Mouse (Mus musculus) right cerebral cortex, postnatal 14 days (tissue): ENCODE measurements at regions not wholly inside any gene's neighbourhood (a gene's known extent, or its start where the extent isn't known, plus 50 kb on each side); places are given as distances from the start of the nearest gene placed in this dataset.

Experiments
- DNase-seq: peaks from one replicate; pipeline ENCODE4 v3.0.0; 2022

DNA sequence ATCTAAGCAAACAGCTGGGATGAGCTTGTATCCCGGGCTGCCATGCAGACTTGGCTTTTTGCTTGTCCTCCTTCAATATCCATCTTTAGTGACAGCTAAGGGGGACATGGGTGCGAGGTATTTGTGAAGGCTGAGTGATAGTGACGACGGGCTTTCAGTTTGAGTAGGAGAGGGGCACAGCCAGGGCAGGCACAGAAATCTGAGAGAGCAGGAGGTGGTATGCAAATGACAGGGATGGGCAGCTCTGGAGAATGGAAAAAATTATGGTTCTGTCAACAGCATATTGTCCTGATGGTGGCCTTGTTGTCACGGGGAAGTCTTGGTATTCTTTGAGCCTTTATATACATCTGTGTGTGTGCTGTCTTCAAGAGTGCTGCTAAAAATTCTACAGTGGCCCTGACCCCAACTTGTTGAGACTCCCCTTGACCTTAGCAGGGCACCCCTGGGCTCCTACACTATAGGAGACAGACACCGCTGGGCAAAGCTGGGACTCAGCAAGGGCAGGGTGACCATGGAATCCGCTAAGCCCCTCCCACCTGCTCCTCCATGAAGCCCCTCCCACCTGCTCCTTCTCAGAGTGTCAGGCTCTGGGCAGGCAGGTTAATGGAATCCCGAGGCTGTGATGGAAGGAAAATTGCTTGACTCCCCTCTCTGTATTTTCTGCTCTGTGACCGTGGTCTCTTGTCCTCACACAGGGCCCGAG is 156.1 kb downstream of the Matn1 start:
- no peak for DNase-seq

DNA sequence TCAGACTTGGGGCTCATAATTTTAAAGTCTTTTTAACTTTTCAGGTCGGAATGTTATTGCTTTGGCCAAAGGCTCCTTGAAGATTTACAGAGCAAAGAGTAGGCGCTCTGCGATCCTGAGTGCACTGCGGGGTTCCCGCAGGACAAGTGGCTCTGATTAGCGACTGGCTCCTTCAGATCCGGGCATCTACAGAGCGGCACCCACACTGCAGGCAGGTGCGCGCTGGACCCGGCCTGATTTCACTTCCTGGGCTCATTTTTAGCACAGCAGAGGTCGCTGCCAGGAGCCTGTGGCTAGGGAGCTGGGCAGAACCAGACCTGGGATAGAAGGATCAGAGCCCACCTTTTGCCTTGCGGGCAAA is 156.6 kb downstream of the Matn1 start:
- DNase-seq: no peak

DNA sequence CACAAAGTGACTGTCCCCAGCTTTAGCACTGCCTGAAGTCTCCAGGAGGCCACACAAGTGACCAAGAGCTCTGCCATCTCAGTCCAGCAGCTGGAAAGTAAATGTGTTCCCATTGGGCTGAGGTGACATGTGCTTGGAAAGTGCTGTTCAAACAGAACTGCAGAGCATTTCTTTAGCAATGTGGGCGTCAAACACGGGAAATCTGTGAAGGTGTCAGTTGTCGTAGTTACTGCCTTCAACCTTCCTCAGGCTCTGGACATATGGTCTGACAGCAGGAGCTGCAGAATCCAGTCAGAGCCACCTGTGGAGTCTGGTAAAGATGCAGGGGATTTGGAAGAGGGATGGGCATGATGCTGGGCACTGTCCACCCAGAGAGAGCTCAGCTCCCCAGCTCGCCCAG is 158.0 kb downstream of the Matn1 start:
- DNase-seq: peak; percentile 26

DNA sequence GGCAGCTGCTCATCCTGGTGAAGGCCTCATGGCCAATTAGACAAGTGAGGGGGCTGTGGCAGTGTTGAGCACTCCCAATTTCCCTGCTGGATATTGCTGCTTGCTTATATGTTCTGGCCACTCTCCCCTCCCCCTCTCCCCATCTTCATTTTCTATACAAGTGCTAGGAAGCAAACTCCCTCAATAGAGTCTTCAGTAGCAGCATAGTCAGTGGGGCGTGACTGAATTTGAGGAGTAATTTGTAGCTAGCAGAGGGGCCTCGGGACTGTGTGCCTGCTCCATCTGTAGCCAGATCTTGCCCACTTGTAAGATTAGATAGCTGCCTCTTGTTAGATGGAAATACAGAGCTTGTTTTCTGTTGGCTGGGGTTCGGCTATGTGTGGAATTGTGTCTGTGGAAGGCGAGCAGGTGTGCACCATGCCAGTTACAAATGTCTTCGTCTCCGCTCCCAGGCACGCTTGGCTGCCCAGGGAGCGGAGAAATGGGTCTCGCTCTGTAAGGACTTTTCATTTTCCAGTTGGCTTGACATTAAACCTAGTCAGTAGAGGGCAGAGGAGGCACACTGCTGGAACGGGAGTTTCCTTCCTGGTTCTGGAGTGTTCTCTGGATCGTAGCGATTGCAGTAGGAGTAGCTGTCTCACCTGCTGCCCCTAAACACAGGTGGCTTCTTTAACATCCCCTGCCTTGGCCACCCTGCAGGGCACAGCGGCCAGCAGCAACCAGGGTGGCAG is 163.1 kb downstream of the Matn1 start:
- DNase-seq: no peak

DNA sequence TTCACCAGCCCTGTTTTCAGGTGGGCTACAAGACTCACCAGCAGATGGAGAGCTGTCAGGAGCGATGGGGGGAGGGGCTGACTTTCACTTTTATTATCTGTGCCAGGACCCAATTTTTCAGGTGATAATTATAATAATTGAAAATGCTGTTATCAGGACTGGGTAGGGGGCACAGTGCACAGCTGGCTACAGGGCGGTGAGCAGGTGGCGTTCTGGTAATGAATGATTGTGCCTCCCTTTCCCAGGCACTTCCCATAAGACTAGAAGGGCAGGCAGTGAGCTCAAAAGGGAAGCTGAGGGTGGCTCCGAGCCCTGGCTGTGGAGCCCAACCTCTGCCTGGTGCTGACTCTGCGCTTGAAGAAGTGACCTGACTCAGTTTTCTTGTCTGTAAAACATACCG is 168.4 kb downstream of the Matn1 start:
- DNase-seq: no peak

DNA sequence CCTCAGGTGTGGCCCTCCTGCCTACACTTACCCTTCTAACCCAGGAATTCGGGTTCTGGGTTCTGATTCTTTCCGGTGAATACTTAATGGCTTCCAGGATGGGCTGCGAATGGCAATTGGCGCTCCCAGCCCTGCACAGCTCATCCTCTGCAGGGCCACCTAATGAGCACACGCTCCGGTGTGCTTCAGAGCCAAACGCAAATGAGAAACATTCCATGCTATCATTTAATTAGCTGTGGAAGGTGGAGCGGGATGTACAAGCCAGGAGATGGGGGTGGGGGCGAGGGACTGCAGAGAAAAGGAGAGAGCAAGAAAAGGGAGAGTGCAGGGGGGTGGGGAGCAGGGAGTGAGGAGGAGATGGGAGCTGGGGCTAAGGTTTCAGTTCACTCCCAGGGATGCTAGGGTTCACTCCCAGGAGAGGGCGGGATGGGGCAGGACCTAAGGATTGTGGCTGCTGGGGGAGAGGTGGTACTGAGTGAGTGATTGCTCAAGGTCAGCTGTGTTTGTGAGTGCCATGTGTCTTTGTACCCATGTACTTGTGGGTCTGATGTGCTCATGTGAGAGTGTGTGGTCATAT is 169.6 kb downstream of the Matn1 start:
- DNase-seq: no peak

DNA sequence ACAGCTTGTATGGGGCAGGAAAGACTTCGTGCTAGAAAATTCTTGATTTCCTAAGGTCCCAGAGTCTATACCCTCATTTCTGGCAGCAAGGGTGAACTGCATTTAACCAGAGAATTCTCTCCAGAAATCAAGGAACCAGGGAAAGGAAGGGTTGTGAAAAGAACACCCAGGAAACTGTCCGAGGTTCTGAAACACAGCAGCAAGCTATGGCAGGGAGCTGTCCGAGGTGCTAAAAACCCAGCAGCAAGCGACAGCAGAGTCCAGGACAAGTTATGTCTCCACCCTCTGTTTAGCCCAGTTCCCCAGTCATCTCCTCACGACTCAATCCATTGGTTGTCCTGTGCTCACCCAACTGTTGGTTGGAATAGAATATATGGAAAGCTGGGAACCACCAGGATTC is 171.1 kb downstream of the Matn1 start:
- DNase-seq: peak; percentile 51

DNA sequence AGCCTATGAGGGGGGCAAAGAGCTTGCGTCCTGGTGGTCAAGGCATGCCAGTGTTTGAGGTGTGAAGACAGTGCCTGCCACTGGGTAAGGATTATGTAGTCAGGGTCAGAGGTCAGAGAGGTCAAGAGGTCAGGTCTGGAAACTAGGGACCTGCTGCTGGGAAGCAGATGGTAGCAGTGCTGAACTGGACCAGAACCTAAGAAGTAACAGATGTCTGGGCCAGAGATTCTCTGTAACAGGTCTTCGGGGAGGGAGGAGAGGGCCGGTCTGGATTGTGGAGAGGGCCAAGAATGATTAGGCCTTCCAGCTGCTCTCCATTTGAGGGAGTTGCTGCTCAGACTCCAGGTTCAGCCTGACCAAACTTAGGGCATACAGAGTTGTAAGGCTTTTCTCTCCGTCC is 174.4 kb downstream of the Matn1 start:
- DNase-seq: no peak

DNA sequence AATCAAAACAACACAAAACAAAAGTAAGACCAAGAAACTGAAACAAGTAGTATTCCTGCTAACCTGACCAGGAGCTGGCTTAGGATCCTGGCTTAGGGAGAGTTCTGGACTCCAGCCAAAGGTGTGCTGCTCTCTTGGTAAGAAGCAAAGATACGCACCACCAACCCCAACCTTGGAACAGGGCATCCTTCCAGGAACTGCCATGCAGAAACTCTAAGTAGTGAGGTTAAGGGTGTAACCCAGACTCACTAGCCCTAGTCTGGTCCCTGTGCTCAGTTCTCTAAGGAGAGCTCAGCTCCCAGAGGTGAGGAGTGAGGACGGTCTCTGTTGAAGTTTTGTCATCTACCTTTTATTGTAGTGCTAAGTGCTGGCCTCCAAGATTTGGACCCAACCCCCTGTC is 175.4 kb downstream of the Matn1 start:
- DNase-seq: no peak

DNA sequence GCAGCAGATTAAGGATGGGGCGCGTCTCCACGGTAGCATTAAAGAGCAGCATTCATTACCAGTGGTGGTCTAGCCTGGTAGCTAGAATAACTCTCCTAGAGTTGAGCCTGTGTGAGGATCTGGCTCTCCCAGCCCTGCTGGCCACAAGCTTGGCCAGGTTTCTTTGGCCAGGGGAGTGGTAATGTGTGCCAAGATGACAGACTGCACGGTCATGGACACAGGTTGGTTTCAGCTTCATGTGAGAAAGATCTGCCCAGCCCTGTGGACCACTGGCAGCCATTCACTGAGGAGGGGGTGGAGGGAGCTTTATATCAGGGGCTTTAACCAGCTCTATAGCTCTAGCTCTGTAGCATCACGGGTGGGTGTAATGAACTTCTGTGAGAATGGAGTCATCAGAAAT is 176.5 kb downstream of the Matn1 start:
- no peak for DNase-seq

DNA sequence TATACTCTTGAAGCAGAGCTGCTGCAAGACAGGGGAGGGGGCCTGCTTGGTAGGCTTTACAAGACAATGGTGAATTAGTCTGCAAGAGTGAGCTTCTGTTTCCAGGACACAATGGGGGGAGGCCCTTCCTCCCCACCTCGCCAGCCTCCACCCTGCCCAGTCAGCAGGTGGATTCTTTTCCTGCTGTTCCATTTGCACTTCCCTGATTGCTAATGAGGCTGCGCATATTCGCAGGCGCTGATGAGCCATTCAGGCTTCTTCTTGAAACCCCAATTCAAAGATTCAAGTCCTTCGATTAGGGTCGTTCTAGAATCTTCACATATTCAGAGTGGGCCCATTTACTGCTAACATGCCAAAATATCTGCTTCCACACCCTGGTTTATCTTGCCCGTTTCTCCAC is 181.8 kb downstream of the Matn1 start:
- no peak for DNase-seq

DNA sequence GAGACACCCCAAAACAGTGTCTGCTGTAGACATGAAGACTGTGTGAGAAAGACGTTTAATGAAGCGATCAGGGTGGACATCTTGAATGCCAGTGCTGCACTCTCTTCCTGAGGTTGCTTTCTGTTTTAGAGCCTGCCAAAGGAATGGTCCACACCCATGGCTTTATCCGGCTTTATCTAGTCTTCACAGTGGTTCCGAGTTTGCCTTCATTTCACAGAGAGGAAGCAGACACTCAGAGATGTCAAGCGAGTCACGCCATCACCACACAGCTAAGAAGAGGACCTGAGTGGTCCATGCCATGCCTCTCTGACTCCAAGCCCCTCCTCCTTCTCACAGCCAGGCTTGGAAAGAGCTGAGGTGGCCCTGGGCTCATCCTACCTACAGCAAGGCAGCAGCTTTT is 182.7 kb downstream of the Matn1 start:
- DNase-seq: no peak

DNA sequence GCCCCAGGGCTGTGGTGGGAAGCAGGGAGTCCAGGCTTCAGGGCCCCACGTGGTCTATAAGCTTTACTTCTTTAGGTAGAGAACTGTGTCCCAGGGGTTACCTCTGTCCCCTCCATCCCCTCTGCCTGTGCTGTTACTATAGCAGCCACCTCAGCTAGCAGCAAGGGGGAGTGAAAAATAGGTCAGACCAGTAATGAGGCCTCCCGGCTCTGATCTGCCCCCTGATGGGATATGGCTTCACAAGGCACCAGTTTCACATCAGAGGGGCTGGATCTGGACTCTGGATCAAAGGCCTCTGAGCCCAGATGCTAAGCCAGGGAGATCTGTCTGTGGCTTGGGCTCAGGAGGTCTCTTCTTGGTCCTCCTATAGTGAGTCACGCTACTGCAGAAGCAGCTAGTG is 184.5 kb downstream of the Matn1 start:
- DNase-seq: no peak

DNA sequence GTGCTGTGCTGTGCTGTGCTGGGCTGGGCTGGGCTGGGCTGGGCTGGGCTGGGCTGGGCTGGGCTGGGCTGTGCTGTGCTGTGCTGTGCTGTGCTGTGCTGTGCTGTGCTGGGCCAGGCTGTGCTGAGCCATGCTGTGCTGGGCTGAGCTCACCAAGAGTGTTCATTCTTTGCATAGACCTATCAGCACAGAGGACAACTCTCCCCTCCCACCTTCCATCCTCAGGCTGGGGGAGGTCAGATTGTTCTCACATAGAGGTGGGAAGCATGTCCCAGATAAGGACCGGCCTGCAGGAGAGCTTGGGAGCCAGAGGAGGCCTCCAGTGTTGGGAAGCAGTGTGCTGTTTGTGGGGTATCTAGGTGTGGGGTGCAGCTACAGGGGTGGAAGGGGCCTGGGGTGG is 188.0 kb downstream of the Matn1 start:
- no peak for DNase-seq

DNA sequence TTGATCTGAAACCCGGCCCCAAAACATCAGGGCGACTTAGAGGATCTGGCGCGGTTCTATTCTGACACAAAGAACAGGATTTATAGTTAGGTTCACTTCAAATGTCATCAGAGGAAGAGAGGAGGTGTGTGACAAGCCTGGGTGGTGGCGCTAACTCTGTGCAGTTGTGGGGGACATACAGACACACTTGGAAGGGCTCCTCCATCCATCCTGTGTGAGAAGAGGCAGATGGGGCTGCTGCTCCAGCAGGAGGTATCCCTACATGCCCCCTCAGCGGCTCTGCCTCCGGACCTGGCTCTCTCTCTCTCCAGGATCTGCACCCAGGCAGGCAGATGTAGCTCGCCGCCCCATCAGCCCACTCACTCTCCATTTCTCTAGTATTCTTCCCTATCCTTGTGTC is 188.6 kb downstream of the Matn1 start:
- DNase-seq: peak; percentile 13

DNA sequence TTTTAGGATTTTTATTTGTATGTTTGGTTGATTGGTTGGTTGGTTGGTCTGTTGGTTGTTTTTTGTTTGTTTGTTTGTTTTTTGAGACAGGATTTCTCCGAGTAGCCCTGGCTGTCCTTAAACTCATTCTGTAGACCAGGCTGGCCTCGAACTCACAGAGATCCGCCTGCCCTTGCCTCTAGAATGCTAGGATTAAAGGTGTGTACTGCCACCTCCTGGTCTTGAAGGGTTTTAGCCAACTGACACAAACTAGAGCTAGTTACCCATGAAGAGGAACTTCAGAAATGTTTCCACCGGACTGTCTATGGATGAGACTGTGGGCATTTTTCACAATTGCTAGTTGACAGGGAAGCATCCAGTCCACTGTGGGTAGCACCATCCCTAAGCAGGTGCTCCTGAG is 191.7 kb downstream of the Matn1 start:
- DNase-seq: no peak

DNA sequence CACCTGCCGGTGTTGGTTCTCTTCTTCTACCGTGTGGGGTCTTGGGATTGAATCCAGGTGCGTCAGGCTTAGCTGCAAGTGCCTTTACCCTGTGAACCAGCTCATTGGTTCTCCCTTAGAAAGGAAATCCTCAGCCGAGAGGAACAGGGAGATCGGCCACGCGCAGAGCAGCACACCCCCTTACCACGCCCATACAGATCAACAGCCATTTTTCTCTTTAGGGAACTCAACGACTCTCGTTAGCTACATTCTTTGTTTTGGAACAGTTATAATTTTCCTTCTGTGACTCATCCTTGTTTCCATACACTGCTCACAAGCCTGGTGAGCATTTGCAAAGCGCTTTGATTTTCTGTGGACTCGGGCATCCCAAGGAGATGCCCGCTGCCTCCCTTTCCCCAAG is 194.7 kb downstream of the Matn1 start:
- DNase-seq: no peak

DNA sequence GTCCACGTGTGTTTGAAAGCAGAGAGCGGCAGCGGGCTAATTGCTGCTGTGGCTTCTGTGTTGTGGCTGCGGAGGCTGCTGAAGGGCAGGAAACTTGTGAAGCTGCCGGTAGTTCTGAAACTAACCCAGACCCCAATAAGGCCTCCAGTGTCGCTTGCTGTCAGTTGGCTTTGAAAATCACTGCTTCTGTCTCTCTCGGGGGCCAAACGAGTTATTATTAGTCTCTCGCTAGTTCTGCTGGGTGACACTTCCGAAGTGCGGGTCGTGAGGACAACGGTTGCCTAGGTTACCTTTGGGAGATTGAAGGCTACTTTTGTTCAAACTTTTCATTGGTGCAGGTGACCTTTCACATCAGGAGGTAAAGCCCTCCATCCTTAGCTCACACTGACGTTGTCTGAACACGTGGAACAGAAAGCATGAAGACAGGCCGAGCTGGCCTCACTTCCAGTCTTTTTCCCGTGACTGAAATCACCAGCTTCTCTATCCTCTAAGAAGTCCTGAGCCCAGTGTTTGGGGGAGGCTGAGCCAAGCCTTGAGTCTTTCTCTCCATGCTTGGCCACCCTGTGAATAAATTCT is 197.8 kb downstream of the Matn1 start:
- DNase-seq: no peak

DNA sequence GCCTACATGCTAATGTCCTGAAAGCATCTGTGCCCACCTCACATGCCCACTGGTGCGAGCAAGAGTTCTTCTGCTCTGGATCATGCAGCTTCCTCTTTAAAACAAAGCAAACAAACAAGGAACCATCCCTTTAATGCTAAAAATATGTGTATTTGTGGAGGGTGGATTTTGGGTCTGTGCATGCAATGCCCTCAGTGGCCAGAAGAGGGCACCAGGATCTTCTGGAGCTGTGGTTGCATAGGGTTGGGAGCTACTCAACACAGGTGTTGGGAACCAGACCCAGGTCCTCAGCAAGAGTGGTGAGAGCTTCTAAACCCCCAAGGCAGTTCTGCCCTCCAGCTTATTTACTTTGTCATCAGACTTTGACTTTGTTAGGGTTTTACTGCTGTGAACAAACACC is 201.3 kb downstream of the Matn1 start:
- no peak for DNase-seq

DNA sequence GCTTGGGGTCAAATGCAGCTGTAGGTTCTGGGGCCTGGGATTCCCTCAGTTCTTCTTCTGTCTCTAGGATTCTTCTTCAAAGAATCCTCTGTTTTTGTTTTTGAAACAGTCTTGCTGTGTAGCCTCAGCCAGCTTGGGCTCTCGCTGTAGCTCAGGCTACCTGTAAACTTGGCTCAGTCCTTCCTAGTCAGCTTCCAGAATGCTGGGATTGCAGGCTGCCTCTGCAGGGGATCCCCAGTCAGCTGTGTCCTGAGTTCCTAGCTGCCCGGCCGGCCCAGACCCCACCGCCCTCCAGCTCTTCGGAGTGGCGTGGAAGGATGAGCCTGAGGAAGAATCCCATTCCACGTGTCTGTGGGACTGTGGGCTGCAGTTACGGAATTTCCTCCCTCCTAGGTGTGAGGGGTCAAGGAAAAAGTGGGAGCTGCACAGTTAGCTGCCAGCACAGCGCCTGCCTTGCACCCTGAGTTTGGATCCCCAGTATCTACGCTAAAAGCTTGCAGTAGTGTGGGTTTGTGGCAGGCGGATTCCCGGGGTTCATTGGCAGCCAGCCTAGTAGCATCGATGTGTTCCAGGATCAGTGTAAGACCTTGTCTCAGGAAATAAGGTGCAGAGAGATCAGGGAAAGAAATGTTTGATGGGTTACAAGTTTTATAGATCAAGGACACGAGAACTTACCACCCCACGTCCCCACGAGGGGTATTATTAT is 204.0 kb downstream of the Matn1 start:
- DNase-seq: no peak

DNA sequence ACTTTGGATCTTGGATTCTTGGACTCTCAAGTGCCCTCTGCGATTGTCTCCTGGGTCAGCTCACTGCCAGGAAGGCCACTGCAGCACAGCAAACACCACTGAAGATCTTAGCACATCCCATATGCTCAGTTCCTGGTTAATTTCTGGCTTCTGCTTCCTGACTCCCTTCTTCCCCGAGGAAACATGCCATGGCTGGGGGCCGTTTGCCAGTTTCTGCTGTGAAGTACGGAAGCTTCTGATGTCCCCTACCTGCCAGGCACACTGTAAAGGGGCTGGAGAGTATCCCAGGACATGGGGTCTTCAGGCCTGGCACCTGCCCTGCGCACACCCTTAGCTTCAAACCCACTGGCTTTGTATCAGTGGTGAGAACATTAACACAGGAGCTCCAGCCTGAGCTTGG is 205.3 kb downstream of the Matn1 start:
- no peak for DNase-seq

DNA sequence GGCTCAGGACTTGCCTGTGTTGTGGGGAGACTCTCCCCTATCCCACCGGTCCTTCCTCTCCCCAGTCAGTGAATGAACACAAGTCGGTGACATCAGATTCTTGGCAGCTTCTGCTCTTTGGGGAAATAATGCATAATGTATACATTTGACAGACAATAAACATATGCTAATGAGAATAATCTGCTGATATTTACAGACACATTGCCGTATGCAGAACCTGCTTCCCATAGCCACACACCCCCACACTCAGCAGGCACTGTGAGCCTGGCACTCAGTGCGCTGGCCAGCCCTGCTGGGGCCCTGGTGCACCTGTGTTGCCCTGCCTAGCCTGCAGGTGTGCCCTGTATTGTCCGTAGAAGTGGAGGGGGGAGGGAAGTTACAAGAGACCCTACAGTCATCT is 215.5 kb downstream of the Matn1 start:
- no peak for DNase-seq

DNA sequence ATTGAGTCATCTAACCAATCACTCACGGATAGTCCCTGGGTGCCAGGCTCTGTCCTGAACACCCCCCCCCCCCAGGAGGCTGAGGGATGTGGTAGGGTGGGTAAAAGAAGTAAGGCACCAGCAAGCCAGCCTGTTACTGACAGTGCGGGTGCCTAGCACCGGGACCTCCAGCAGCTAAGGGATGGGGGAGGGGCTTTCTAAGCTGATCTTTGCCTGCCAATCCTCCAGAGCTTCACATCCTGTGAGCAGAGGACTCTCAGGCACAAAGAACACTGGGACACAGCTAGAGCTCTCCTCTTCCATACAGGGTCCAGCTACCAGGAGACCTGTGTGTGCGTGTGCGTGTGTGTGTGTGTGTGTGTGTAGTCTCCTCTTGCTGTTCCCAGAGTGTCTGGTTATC is 215.9 kb downstream of the Matn1 start:
- no peak for DNase-seq

DNA sequence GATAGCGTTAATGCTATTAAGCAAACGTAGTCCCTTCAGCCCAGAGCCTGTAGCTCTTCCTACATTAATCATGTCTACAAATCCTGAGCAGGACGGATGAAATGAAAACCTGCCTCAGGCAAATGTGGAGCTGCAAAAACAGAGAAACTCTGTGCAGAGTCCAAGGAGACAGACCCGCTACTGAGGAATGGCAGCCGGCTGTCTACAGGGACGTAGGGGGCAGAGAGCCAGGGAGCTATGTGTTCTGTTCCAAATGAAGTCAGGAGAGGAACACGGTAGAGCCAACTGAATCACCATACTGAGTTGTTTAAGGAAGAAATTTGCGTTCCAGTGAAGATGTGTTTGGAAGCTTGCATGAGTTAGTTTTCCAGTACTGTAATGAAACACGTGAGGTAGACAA is 217.3 kb downstream of the Matn1 start:
- DNase-seq: peak; percentile 19
